In the genomic region with DNA sequence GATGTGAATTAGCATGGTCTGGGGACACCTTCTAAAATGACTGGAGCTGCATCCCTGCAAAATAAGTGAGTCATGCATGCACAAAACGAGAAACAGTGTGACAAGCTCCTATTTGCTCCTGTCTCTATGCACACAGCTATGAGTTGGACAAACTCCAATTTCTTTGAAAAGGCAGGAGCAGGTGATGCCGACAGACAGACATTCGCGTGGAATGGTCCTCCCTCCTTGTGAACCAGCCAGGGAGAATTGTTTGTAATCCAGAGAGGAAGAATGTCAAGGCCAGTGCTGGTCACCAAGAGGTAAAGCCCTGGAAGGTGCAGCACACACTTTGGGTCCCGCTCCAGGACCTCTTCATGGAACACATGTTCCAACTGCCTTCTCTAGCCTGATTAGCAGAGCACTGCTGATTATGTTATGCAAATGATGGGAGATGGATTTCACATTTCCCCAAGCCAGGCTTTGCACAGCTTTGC, we compare ENCODE assay signal across 15 mouse cellular contexts.
A peak's percentile ranks its signal among the peaks of the same experiment; 100 is the strongest.
DNase-seq lines count a peak whose midpoint lies in the region; ATAC-seq lines count a peak whose summit lies in the region.
"Had no signal": no experiment of that assay in that cellular context is flagged by ENCODE, and none has a peak within 500 bp of the region (broad histone marks: within the 10 kb centered on the region; RNA-seq: fewer than 3 reads in every experiment).

No protein-coding gene starts in this region.

- no peaks in the 10 kb centered on the region for H3K4me1 ChIP-seq in hindbrain, embryonic 11.5 days (replicated peaks; ENCODE audit: control insufficient read depth, insufficient read depth, low read length)
- H3K4me1 ChIP-seq in hindbrain, embryonic 10.5 days (replicated peaks), result no peaks in the 10 kb centered on the region
- peaks cover 18% of the 10 kb centered on the region for H3K4me1 ChIP-seq in forebrain, embryonic 15.5 days
- H3K4me1 ChIP-seq in hindbrain, embryonic 16.5 days (ENCODE audit: control insufficient read depth, insufficient read depth, low read depth, low read length), result peaks cover 10% of the 10 kb centered on the region
- peaks cover 11% of the 10 kb centered on the region for H3K4me1 ChIP-seq in midbrain, embryonic 16.5 days (ENCODE audit: control insufficient read depth, insufficient read depth, low read length)
- H3K4me1 ChIP-seq: kidney, embryonic 15.5 days; limb, embryonic 12.5 days; megakaryocyte, embryonic 14.5 days had no signal

- H3K36me3 ChIP-seq in hindbrain, embryonic 11.5 days (ENCODE audit: control insufficient read depth, insufficient read depth, low read length), result no peaks in the 10 kb centered on the region
- no peaks in the 10 kb centered on the region for H3K36me3 ChIP-seq in hindbrain, embryonic 10.5 days
- H3K36me3 ChIP-seq in forebrain, embryonic 15.5 days, result no peaks in the 10 kb centered on the region
- no peaks in the 10 kb centered on the region for H3K36me3 ChIP-seq in hindbrain, embryonic 16.5 days (ENCODE audit: control insufficient read depth, insufficient read depth, low read length)
- no peaks in the 10 kb centered on the region for H3K36me3 ChIP-seq in midbrain, embryonic 16.5 days (ENCODE audit: control insufficient read depth, insufficient read depth, low read length)
- H3K36me3 ChIP-seq: kidney, embryonic 15.5 days; limb, embryonic 12.5 days had no signal

- H3K9ac ChIP-seq in hindbrain, embryonic 11.5 days (ENCODE audit: low read depth, low read length), result no peak overlapping the region
- H3K9ac ChIP-seq in forebrain, embryonic 15.5 days (replicated peaks), result no peak overlapping the region
- H3K9ac ChIP-seq in hindbrain, embryonic 16.5 days (ENCODE audit: low read depth, low read length), result no peak overlapping the region
- H3K9ac ChIP-seq in midbrain, embryonic 16.5 days (ENCODE audit: low read depth, low read length), result no peak overlapping the region
- H3K9ac ChIP-seq: kidney, embryonic 15.5 days; limb, embryonic 12.5 days; lung, embryonic 14.5 days had no signal

- no peak overlapping the region for H3K4me2 ChIP-seq in hindbrain, embryonic 11.5 days (replicated peaks; ENCODE audit: low read depth, low read length)
- H3K4me2 ChIP-seq in forebrain, embryonic 15.5 days (replicated peaks), result peak overlapping the region; percentile 15; the same call in 1 of the 2 replicates
- H3K4me2 ChIP-seq in hindbrain, embryonic 16.5 days (ENCODE audit: low read length), result no peak overlapping the region
- peak overlapping the region; percentile 11; the same call in 1 of the 2 replicates for H3K4me2 ChIP-seq in midbrain, embryonic 16.5 days (ENCODE audit: low read length)
- H3K4me2 ChIP-seq: kidney, embryonic 15.5 days; limb, embryonic 12.5 days; lung, embryonic 14.5 days had no signal

- no peaks in the 10 kb centered on the region for H3K9me3 ChIP-seq in hindbrain, embryonic 11.5 days (ENCODE audit: control insufficient read depth, low read length)
- no peaks in the 10 kb centered on the region for H3K9me3 ChIP-seq in hindbrain, embryonic 10.5 days
- no peaks in the 10 kb centered on the region for H3K9me3 ChIP-seq in forebrain, embryonic 15.5 days
- H3K9me3 ChIP-seq in hindbrain, embryonic 16.5 days (ENCODE audit: control insufficient read depth, low read length), result no peaks in the 10 kb centered on the region
- H3K9me3 ChIP-seq in midbrain, embryonic 16.5 days (replicated peaks; ENCODE audit: control insufficient read depth, low read length, poor library complexity, severe bottlenecking), result no peaks in the 10 kb centered on the region
- H3K9me3 ChIP-seq: kidney, embryonic 15.5 days; limb, embryonic 12.5 days had no signal

- H3K27ac ChIP-seq in hindbrain, embryonic 11.5 days (ENCODE audit: low read depth, low read length), result no peak overlapping the region
- no peak overlapping the region for H3K27ac ChIP-seq in hindbrain, embryonic 10.5 days
- 0 out of 2 replicates have a peak overlapping the region, but pooled peaks have one; percentile 22 for H3K27ac ChIP-seq in forebrain, embryonic 15.5 days (replicated peaks)
- H3K27ac ChIP-seq in hindbrain, embryonic 16.5 days (ENCODE audit: low read depth, low read length), result no peak overlapping the region
- peak overlapping the region; percentile 60; the same call in 1 of the 2 replicates for H3K27ac ChIP-seq in midbrain, embryonic 16.5 days (ENCODE audit: low read length)
- H3K27ac ChIP-seq: kidney, embryonic 15.5 days; limb, embryonic 12.5 days had no signal

- H3K4me3 ChIP-seq in hindbrain, embryonic 11.5 days (ENCODE audit: low read depth, low read length), result no peak overlapping the region
- H3K4me3 ChIP-seq in hindbrain, embryonic 10.5 days, result no peak overlapping the region
- H3K4me3 ChIP-seq in forebrain, embryonic 15.5 days, result no peak overlapping the region
- no peak overlapping the region for H3K4me3 ChIP-seq in hindbrain, embryonic 16.5 days (ENCODE audit: low read length)
- no peak overlapping the region for H3K4me3 ChIP-seq in midbrain, embryonic 16.5 days (ENCODE audit: low read depth, low read length)
- H3K4me3 ChIP-seq: kidney, embryonic 15.5 days; limb, embryonic 12.5 days; megakaryocyte, embryonic 14.5 days had no signal

- ATAC-seq in hindbrain, embryonic 11.5 days (ENCODE audit: low FRiP score), result peak; percentile 39
- peak; percentile 95 for ATAC-seq in forebrain, embryonic 15.5 days (replicated peaks)
- ATAC-seq in hindbrain, embryonic 16.5 days, result peak; percentile 78
- peak; percentile 89 for ATAC-seq in midbrain, embryonic 16.5 days

- 89% methylated on average over 5 of the region's 5 CpGs for WGBS in hindbrain, embryonic 11.5 days
- 86% methylated on average over 5 of the region's 5 CpGs for WGBS in hindbrain, embryonic 10.5 days
- 18% methylated on average over 5 of the region's 5 CpGs for whole genome bisulfite sequencing in forebrain, embryonic 15.5 days
- WGBS in hindbrain, embryonic 16.5 days, result 35% methylated on average over 5 of the region's 5 CpGs
- 30% methylated on average over 5 of the region's 5 CpGs for WGBS in midbrain, embryonic 16.5 days

- no peak for DNase-seq in hindbrain, embryonic 11.5 days (ENCODE audit: low spot score)
- no peak for DNase-seq in hindbrain, embryonic 10.5 days (ENCODE audit: low spot score)
- DNase-seq in kidney, postnatal 14 days, result no peak
- no peak for DNase-seq in urinary bladder, adult 2 months (ENCODE audit: low spot score)
- DNase-seq: adrenal gland, postnatal 10 days; heart, postnatal 10 days; lung, embryonic 14.5 days; spleen, adult 18-20 months had no signal

- no peaks in the 10 kb centered on the region for H3K27me3 ChIP-seq in hindbrain, embryonic 11.5 days (ENCODE audit: control insufficient read depth, insufficient read depth, low read length)
- no peaks in the 10 kb centered on the region for H3K27me3 ChIP-seq in hindbrain, embryonic 10.5 days (ENCODE audit: insufficient read depth, poor library complexity, severe bottlenecking)
- peaks cover 16% of the 10 kb centered on the region; the same call in 1 of the 2 replicates for H3K27me3 ChIP-seq in forebrain, embryonic 15.5 days
- no peaks in the 10 kb centered on the region for H3K27me3 ChIP-seq in hindbrain, embryonic 16.5 days (replicated peaks; ENCODE audit: control insufficient read depth, insufficient read depth, low read length)
- H3K27me3 ChIP-seq in midbrain, embryonic 16.5 days (ENCODE audit: control insufficient read depth, insufficient read depth, low read depth, low read length), result no peaks in the 10 kb centered on the region
- H3K27me3 ChIP-seq: CH12.LX; kidney, embryonic 15.5 days; limb, embryonic 12.5 days; megakaryocyte, embryonic 14.5 days had no signal

Comparison
In these comparisons a context has a peak if more than half of its experiments do, and no peak if none do; other contexts are left out.
1. ATAC-seq: peak in every context shown above with its lines; median percentile 95 in forebrain, embryonic 15.5 days; 89 in midbrain, embryonic 16.5 days; 78 in hindbrain, embryonic 16.5 days; 39 in hindbrain, embryonic 11.5 days.
2. H3K27ac ChIP-seq: peak in forebrain, embryonic 15.5 days (single experiment) and midbrain, embryonic 16.5 days (single experiment); none in hindbrain, embryonic 11.5 days (single experiment), hindbrain, embryonic 10.5 days (single experiment) and hindbrain, embryonic 16.5 days (single experiment).
3. H3K4me2 ChIP-seq: peak in forebrain, embryonic 15.5 days (single experiment) and midbrain, embryonic 16.5 days (single experiment); none in hindbrain, embryonic 11.5 days (single experiment) and hindbrain, embryonic 16.5 days (single experiment).